Mouse (Mus musculus) myocyte (in vitro differentiated cells): ENCODE results near the gene Slc37a1.

Experiments used
- CEBPB ChIP-seq: IDR thresholded peaks from 2 replicates; pipeline ENCODE4 v1.6.1; 2011; ENCODE audit warnings: mild to moderate bottlenecking, moderate library complexity; ENCODE audit not compliant: poor library complexity, insufficient read depth, severe bottlenecking
- E2F4 ChIP-seq: IDR thresholded peaks from one replicate; pipeline ENCODE4 v1.6.1; 2011; ENCODE audit warnings: mild to moderate bottlenecking, control low read depth, moderate library complexity; ENCODE audit not compliant: insufficient read depth
- MYOD1 ChIP-seq, 3 experiments: IDR thresholded peaks; one replicate each; pipeline ENCODE4 v1.6.1; 2011; ENCODE audit warnings: control low read depth in 2 of 3, low read depth in 2 of 3, mild to moderate bottlenecking in 2 of 3, moderate library complexity in 1 of 3; ENCODE audit not compliant: insufficient read length in 2 of 3, control insufficient read depth in 1 of 3
- MYOG ChIP-seq, 3 experiments: IDR thresholded peaks; one replicate each; pipeline ENCODE4 v1.6.1; 2011; ENCODE audit warnings: control low read depth in 2 of 3, low read depth in 2 of 3, mild to moderate bottlenecking in 2 of 3; ENCODE audit not compliant: insufficient read length in 2 of 3, control insufficient read depth in 1 of 3, insufficient read depth in 1 of 3
- POLR2A ChIP-seq: IDR thresholded peaks from one replicate; pipeline ENCODE4 v1.6.1; 2011; ENCODE audit warnings: low read depth, mild to moderate bottlenecking, control low read depth, moderate library complexity; ENCODE audit not compliant: insufficient read length
- TCF12 ChIP-seq: IDR thresholded peaks from one replicate; pipeline ENCODE4 v1.6.1; 2011; ENCODE audit warnings: mild to moderate bottlenecking, control low read depth; ENCODE audit not compliant: poor library complexity, insufficient read depth, severe bottlenecking
- TCF3 ChIP-seq: IDR thresholded peaks from one replicate; pipeline ENCODE4 v1.6.1; 2011; ENCODE audit warnings: low read depth, control low read depth; ENCODE audit not compliant: insufficient read length
- USF1 ChIP-seq: IDR thresholded peaks from one replicate; pipeline ENCODE4 v1.6.1; 2011; ENCODE audit warnings: low read depth, mild to moderate bottlenecking, control low read depth, moderate library complexity

GRCm38 (mm10) chr17:31400294-31400693 is 113.7 kb downstream of the Slc37a1 start:
- TF ChIP-seq POLR2A (no peak), CEBPB (no peak), MYOG (IDR thresholded peaks at IDR 0.05; ENCODE audit: control insufficient read depth in 1 of 3, insufficient read depth in 1 of 3, insufficient read length in 2 of 3, low read depth in 2 of 3) (no peak), TCF3 (no peak), USF1 (no peak), TCF12 (no peak), E2F4 (no peak), MYOD1 (IDR thresholded peaks at IDR 0.05; ENCODE audit: control insufficient read depth in 1 of 3, insufficient read length in 2 of 3, low read depth in 2 of 3) (no peak)
